Mouse (Mus musculus): ENCODE data around the gene Pcp4.
"Not testable (repeated sequence)": the region's sequence is repeated elsewhere in the genome, so short reads cannot be mapped to it uniquely, and the experiment has no call there.

Gene Pcp4

DNA sequence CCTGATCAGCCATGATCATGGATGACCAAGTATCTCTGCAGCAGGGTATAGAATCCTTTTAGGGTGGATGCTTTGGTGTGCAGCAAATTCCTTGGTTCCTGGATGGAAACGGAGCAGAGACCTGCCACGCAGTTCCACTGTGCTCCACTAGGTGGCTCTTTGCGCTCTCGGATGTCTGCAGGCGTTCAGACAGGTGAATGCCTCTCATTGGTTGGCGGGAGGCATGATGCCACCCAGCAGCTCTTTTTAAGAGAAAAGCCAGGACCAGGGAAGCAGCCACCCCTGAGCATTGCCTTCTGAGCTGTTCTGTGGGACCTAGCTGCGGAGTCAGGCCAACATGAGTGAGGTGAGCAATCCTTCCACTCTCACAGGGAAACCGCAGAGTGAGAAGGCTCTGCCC lies at the start of gene Pcp4:
Gene Pcp4, plus strand, starts transcription at position 162 of the 400 bp plus-strand sequence.
- peak; percentile 10 for DNase-seq (ENCODE audit: low read depth)

- no peak for DNase-seq (ENCODE audit: low read depth)
Observed at GRCm38 (mm10) chr16:96425044-96425443, 42.4 kb upstream of the Pcp4 start.

GRCm38 (mm10) chr16:96426671-96427070 lies 40.7 kb upstream of the Pcp4 start:
- DNase-seq (ENCODE audit: low read depth): no peak

DNA sequence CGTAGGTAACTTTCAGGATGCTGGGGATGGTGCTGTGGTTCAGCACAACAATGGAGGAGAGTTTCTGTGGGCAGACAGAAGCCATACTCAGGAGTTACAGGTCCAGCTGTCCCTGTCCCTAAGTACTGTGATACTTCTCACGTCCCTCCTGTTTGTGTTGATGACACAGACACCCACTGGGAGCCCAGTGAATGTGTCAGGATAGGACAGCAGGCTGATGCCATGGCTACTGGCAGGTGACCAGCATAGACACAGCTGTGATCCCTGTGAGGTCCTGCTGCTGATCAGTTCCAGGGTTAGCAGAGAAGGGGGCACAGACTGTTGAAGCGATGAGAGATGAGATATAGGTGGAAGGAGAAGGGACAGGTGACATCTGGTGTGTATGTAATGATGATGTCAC lies 38.4 kb upstream of the Pcp4 start:
- DNase-seq (ENCODE audit: low read depth): no peak

GRCm38 (mm10) chr16:96433266-96433665 lies 34.1 kb upstream of the Pcp4 start:
- DNase-seq (ENCODE audit: low read depth): no peak

DNA sequence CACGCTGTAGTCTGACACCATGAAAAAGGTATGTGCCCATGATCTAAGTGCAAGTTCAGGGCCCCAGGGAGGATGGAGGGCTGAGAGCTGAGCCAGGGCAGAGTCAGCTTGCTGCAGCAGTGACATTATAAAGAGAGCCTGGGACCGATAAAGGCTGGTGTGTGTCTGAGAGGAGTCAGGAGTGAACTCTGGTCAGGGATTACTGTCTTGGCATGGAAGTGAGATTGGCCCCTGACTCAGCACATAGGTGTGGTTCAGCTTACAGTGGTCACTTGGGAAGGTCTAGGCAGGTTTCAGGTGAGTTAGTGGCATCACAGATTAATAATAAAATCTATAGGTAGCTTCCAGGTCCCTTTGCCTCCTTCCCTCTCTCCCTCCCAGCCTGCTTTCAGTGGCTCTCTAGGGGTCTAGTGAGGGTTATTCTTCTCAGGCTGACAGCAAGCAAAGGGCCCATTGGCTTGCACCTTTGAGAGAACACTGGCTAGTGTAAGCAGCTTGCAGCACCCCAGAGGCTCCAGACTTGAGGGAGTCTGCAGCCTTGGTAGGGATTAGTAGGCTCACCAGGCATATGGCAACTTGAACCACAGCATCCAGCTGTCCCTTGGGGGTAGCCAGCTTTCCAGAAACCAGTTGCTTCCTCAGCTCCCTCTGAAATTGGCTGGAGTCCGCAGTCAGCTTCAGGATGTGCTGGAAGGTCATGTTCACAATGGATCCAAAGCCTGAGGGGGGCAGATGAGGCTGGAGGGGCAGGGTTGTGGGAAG lies 33.2 kb upstream of the Pcp4 start:
- no peak for DNase-seq (ENCODE audit: low read depth)

- DNase-seq (ENCODE audit: low read depth): no peak
Observed at GRCm38 (mm10) chr16:96438946-96439345, 28.5 kb upstream of the Pcp4 start.

- DNase-seq (ENCODE audit: low read depth): no peak
Observed at GRCm38 (mm10) chr16:96439682-96440081, 27.7 kb upstream of the Pcp4 start.

- DNase-seq (ENCODE audit: low read depth): no peak
Observed at GRCm38 (mm10) chr16:96440871-96441270, 26.5 kb upstream of the Pcp4 start.

GRCm38 (mm10) chr16:96441826-96442225 lies 25.6 kb upstream of the Pcp4 start:
- DNase-seq (ENCODE audit: low read depth): no peak

GRCm38 (mm10) chr16:96443468-96443867 lies 23.9 kb upstream of the Pcp4 start, which contains the start of gene Itgb2l:
Gene Itgb2l, minus strand, starts transcription at chr16:96443619.
- no peak for DNase-seq (ENCODE audit: low read depth)

DNA sequence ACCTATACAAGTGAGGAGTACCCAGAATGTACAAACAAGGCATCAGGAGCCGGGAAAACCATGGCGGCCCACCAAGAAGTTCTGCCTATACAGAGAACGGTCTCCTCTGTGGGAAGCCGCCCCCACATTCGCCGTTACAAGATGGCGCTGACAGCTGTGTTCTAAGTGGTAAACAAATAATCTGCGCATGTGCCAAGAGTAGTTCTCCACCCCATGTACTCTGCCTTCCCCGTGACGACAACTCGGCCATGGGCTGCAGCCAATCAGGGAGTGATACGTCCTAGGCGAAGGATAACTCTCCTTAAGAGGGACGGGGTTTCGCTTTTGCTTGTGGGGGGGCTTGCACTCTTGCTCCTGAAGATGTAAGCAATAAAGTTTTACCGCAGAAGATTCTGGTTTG lies 16.5 kb upstream of the Pcp4 start:
- DNase-seq (ENCODE audit: low read depth): not testable (repeated sequence)

- DNase-seq (ENCODE audit: low read depth): no peak
Observed at GRCm38 (mm10) chr16:96454086-96454485, 13.3 kb upstream of the Pcp4 start.

GRCm38 (mm10) chr16:96457612-96458011 lies 9.8 kb upstream of the Pcp4 start:
- DNase-seq (ENCODE audit: low read depth): no peak

- no peak for DNase-seq (ENCODE audit: low read depth)
Observed at GRCm38 (mm10) chr16:96459356-96459755, 8.1 kb upstream of the Pcp4 start.

DNA sequence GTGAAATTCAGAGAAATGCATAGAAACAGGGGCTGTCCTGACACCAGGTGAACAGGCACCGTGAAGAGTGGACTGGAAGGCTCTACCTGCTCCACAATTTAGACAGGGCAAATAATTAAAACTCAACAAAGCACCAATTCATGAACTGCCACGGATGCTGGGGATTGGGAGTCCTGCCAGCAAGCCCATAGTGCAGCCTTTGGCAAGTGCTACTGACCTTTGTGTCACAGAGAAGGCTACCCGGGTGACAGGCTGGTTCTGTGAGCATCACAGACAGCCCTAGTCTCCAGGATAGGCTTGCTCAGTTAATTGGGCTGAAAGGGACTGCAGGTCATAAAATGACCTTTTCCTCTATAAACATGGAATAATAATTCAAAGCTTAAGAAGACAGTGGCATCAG lies 6.6 kb upstream of the Pcp4 start:
- DNase-seq (ENCODE audit: low read depth): no peak

- no peak for DNase-seq (ENCODE audit: low read depth)
Observed at GRCm38 (mm10) chr16:96468011-96468410, 605 bp downstream of the Pcp4 start.

DNA sequence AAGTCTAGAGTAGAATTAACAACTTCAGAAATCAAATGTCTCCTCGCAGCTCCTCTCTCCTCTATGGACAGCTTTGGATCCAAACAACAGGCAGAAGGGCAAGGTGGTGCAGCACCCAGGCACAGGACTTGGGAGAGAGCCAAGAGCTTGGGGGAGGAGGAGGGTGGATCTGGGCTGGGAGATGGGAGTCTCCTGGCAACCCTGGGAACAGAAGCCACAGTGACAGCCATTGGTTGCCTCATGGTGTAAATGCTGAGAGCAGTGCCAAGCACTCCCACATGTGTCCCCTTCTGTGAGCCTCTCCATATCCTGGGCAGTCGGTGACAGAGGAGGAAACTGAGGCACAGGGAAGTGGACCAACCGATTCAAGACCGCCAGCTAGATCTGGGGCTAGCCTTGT lies 1.3 kb downstream of the Pcp4 start:
- no peak for DNase-seq (ENCODE audit: low read depth)

DNA sequence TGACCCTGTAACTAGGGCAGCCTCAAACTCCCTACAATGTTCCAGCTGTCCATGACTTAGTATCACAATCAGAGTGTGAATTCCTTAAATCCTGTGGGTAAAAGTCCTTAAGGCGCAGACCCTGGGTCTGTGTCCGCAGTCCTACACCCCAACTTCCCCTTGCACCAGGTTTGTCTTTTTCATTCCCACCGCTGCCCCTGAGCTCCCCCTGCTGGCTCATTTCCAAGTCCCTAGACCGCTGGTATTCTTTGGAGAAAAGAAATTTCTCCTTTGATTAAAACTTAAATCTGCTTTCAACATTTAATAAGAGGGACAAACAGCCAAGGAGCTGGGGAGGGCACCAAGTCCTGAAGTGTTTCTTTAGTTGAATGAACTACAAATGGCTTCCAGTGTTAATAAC lies 2.2 kb downstream of the Pcp4 start:
- no peak for DNase-seq (ENCODE audit: low read depth)

GRCm38 (mm10) chr16:96472361-96472760 lies 5.0 kb downstream of the Pcp4 start:
- no peak for DNase-seq (ENCODE audit: low read depth)

- no peak for DNase-seq (ENCODE audit: low read depth)
Observed at GRCm38 (mm10) chr16:96472816-96473215, 5.4 kb downstream of the Pcp4 start.

- DNase-seq (ENCODE audit: low read depth): no peak
Observed at GRCm38 (mm10) chr16:96474185-96474584, 6.8 kb downstream of the Pcp4 start.

DNA sequence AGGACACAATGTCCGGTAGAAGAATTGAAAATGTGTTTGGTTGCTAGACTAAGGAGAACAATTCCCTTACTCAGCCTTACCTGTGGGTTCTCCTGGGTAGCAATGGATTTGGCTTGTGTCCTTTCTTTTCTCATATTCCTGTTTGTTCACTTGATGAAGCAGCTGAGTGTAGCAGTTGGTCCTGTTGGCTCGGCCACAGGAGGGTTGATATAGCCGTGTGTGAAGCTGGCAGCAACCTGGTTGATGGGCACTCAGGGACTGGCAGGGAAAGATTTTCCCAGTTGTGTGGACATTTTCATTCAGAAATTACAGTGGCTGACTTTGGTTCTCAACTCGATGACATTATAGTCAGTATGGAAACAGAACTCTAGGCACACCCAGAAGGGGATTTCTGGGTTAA lies 14.4 kb downstream of the Pcp4 start:
- no peak for DNase-seq (ENCODE audit: low read depth)

DNA sequence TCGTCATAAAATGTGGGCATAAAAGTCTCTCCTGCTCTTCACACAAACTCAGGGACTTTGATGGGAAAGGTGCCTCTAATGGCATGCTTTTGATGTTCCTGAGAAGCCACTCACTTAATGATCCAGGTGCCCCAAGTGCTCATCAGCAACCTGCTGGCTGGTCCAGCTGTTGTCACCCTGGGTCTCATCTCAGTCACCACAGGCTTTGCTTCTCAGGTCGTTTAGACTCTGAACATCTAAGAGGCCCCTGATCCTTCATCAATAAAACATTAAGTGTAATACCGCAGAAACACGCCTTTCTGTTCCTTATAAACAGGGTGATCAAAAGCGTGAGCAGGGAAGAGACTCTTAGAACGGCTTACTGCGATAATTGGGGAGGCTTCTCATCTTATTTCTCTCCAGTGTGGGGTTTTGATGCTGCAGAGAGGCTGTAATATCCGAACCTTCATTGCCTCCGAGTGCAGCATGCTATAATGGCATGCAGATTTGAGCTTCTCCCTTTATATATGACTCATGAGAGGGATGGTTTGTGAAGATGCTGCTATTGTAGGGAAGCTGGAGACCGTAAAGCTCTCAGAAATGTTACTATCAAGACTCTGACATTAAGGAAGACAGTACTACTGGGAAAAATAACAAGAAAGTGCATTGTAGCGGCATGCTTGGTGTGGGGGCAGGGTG lies 19.7 kb downstream of the Pcp4 start:
- no peak for DNase-seq (ENCODE audit: low read depth)
